Mouse (Mus musculus) heart, embryonic 14.5 days (tissue): ENCODE results near the gene Rnf217. TPM values are rescaled to one million over a fixed set of nuclear protein-coding genes. Genes with fewer than 3 reads are reported as not detected.

ENCODE experiments used
- ATAC-seq: fragments of 200-750 bp; cut with Nextera tagmentation; 2 replicates; pipeline ENCODE4 v1.8.0; 2017; ENCODE audit warnings: low read depth, moderate TSS enrichment; ENCODE audit not compliant: insufficient number of reproducible peaks, insufficient read depth, low FRiP score
- H3K27ac ChIP-seq, 2 experiments: fragments of 200-500 bp in 1 of 2; fragments of 300-500 bp in 1 of 2; sonication (generic) in 1 of 2; replicated peaks in 1 of 2; 2 replicates each; pipeline ENCODE4 v1.5.1; 2012 to 2014; ENCODE audit warnings: low read depth in 2 of 2, low read length in 2 of 2, control low read depth in 1 of 2, mild to moderate bottlenecking in 1 of 2, mixed read lengths in 1 of 2; ENCODE audit not compliant: control insufficient read depth in 1 of 2, insufficient read depth in 1 of 2
- H3K27me3 ChIP-seq: fragments of 300-500 bp; sonication (generic); 2 replicates; pipeline ENCODE4 v1.6.1; 2014; ENCODE audit warnings: mild to moderate bottlenecking, low read length, control low read depth; ENCODE audit not compliant: control insufficient read depth, insufficient read depth
- H3K36me3 ChIP-seq: fragments of 300-500 bp; sonication (generic); 2 replicates; pipeline ENCODE4 v1.6.1; 2014; ENCODE audit warnings: mild to moderate bottlenecking, control low read depth, low read length, mixed read lengths; ENCODE audit not compliant: control insufficient read depth, insufficient read depth
- H3K4me1 ChIP-seq, 2 experiments: fragments of 200-500 bp in 1 of 2; fragments of 300-500 bp in 1 of 2; sonication (generic) in 1 of 2; 2 replicates each; pipeline ENCODE4 v1.6.1; 2012 to 2014; ENCODE audit warnings: low read length in 2 of 2, control low read depth in 1 of 2, mixed read lengths in 1 of 2; ENCODE audit not compliant: control insufficient read depth in 2 of 2, insufficient read depth in 2 of 2
- H3K4me2 ChIP-seq: fragments of 300-500 bp; sonication (generic); 2 replicates; pipeline ENCODE4 v1.6.1; 2014; ENCODE audit warnings: mild to moderate bottlenecking, low read length
- H3K4me3 ChIP-seq, 2 experiments: fragments of 200-500 bp in 1 of 2; fragments of 300-500 bp in 1 of 2; sonication (generic) in 1 of 2; 2 replicates each; pipeline ENCODE4 v1.5.1; 2012 to 2014; ENCODE audit warnings: low read length in 2 of 2, mild to moderate bottlenecking in 2 of 2, control low read depth in 1 of 2, low read depth in 1 of 2, moderate library complexity in 1 of 2; ENCODE audit not compliant: control insufficient read depth in 1 of 2, insufficient read depth in 1 of 2
- H3K9ac ChIP-seq: fragments of 300-500 bp; sonication (generic); 2 replicates; pipeline ENCODE4 v1.6.1; 2014; ENCODE audit warnings: mild to moderate bottlenecking, low read length
- H3K9me3 ChIP-seq: fragments of 300-500 bp; sonication (generic); 2 replicates; pipeline ENCODE4 v1.6.1; 2016; ENCODE audit warnings: low read length, control low read depth; ENCODE audit not compliant: control insufficient read depth
- WGBS: fragments of 180-500 bp; shearing (Covaris S2); extraction: QIAGEN DNeasy Blood & Tissue Kit; methylation state at CpG from one replicate; pipeline ENCODE4 v1.1.7; 2014; 5-methylcytosine and 5-hydroxymethylcytosine counted together
- polyA plus RNA-seq: library from polyadenylated mRNA; unstranded; fragments of >200 nt; fragmentation: Nextera tagmentation; extraction: Ambion mirVana; gene quantifications from 2 replicates; pipeline ENCODE4 v1.2.1, GENCODE M21; 2014

Rnf217 gene
- polyA plus RNA-seq, 1 experiment from 2014 or later: 2.2 TPM

GRCm38 (mm10) chr10:31519420-31519819 is 89.6 kb downstream of the Rnf217 start:
- no peak for ATAC-seq
- Histone ChIP-seq H3K27ac (no peak overlapping the region), H3K9me3 (no peaks in the 10 kb centered on the region), H3K4me1 (no peaks in the 10 kb centered on the region; a peak in 1 of 4 replicates), H3K36me3 (no peaks in the 10 kb centered on the region), H3K4me2 (no peak overlapping the region), H3K9ac (no peak overlapping the region), H3K27me3 (no peaks in the 10 kb centered on the region), H3K4me3 (no peak overlapping the region)
- 61% methylated on average over 1 of the region's 1 CpGs for WGBS

GRCm38 (mm10) chr10:31518210-31518609 is 90.8 kb downstream of the Rnf217 start:
- Histone ChIP-seq H3K27ac (no peak overlapping the region), H3K27me3 (no peaks in the 10 kb centered on the region), H3K9ac (no peak overlapping the region), H3K4me2 (no peak overlapping the region), H3K4me3 (no peak overlapping the region), H3K4me1 (no peaks in the 10 kb centered on the region; a peak in 1 of 4 replicates), H3K9me3 (no peaks in the 10 kb centered on the region), H3K36me3 (no peaks in the 10 kb centered on the region)
- 85% methylated on average over 4 of the region's 4 CpGs for WGBS
- ATAC-seq: no peak

GRCm38 (mm10) chr10:31517192-31517591 is 91.8 kb downstream of the Rnf217 start:
- WGBS: 54% methylated on average over 4 of the region's 4 CpGs
- Histone ChIP-seq H3K4me2 (no peak overlapping the region), H3K4me1 (no peaks in the 10 kb centered on the region; a peak in 1 of 4 replicates), H3K9me3 (no peaks in the 10 kb centered on the region), H3K36me3 (no peaks in the 10 kb centered on the region), H3K9ac (no peak overlapping the region), H3K27ac (no peak overlapping the region), H3K27me3 (no peaks in the 10 kb centered on the region), H3K4me3 (no peak overlapping the region)
- ATAC-seq: no peak

- Histone ChIP-seq H3K27me3 (no peaks in the 10 kb centered on the region), H3K4me2 (no peak overlapping the region), H3K27ac (no peak overlapping the region), H3K4me1 (no peaks in the 10 kb centered on the region; a peak in 1 of 4 replicates), H3K4me3 (no peak overlapping the region), H3K9me3 (no peaks in the 10 kb centered on the region), H3K9ac (no peak overlapping the region), H3K36me3 (no peaks in the 10 kb centered on the region)
- ATAC-seq: no peak
- WGBS: 98% methylated on average over 1 of the region's 1 CpGs
Observed at GRCm38 (mm10) chr10:31515897-31516296, 93.1 kb downstream of the Rnf217 start.

- Histone ChIP-seq H3K4me1 (no peaks in the 10 kb centered on the region), H3K36me3 (peaks cover 17% of the 10 kb centered on the region), H3K4me2 (no peak overlapping the region), H3K4me3 (no peak overlapping the region), H3K9me3 (no peaks in the 10 kb centered on the region), H3K27ac (no peak overlapping the region), H3K27me3 (no peaks in the 10 kb centered on the region), H3K9ac (no peak overlapping the region)
- 68% methylated on average over 3 of the region's 3 CpGs for WGBS
- no peak for ATAC-seq
Observed at GRCm38 (mm10) chr10:31504134-31504551, 104.8 kb downstream of the Rnf217 start.

GRCm38 (mm10) chr10:31503542-31504133 is 105.3 kb downstream of the Rnf217 start:
- 80% methylated on average over 8 of the region's 8 CpGs for WGBS
- no peak overlapping the region for H3K4me2 ChIP-seq

GRCm38 (mm10) chr10:31501644-31502043 is 107.3 kb downstream of the Rnf217 start:
- 66% methylated on average over 5 of the region's 5 CpGs for WGBS
- Histone ChIP-seq H3K4me1 (no peaks in the 10 kb centered on the region), H3K27ac (no peak overlapping the region), H3K4me2 (no peak overlapping the region), H3K4me3 (no peak overlapping the region), H3K9ac (no peak overlapping the region), H3K27me3 (no peaks in the 10 kb centered on the region), H3K36me3 (peaks cover 17% of the 10 kb centered on the region), H3K9me3 (no peaks in the 10 kb centered on the region)
- no peak for ATAC-seq

More at GRCm38 (mm10) chr10:31503542-31504133, 105.3 kb downstream of the Rnf217 start:
- no peaks in the 10 kb centered on the region for H3K27me3 ChIP-seq
- peaks cover 17% of the 10 kb centered on the region for H3K36me3 ChIP-seq
- no peaks in the 10 kb centered on the region for H3K9me3 ChIP-seq
- H3K4me1 ChIP-seq: no peaks in the 10 kb centered on the region
- H3K4me3 ChIP-seq: no peak overlapping the region
- no peak overlapping the region for H3K9ac ChIP-seq
- no peak for ATAC-seq
- no peak overlapping the region for H3K27ac ChIP-seq

- H3K27ac ChIP-seq: no peak overlapping the region
- no peaks in the 10 kb centered on the region for H3K4me1 ChIP-seq
- no peak overlapping the region for H3K4me2 ChIP-seq
- no peaks in the 10 kb centered on the region for H3K27me3 ChIP-seq
- WGBS: 82% methylated on average over 2 of the region's 2 CpGs
- no peak for ATAC-seq
- no peak overlapping the region for H3K9ac ChIP-seq
- no peak overlapping the region for H3K4me3 ChIP-seq
- H3K9me3 ChIP-seq: no peaks in the 10 kb centered on the region
- H3K36me3 ChIP-seq: no peaks in the 10 kb centered on the region
Observed at GRCm38 (mm10) chr10:31496931-31497330, 112.1 kb downstream of the Rnf217 start.
